Mouse (Mus musculus) gastrocnemius, adult 8-10 months (tissue): Measurements from ENCODE around the gene Mob3b. TPM values are rescaled to one million over a fixed set of nuclear protein-coding genes. Genes with fewer than 3 reads are reported as not detected.

ENCODE experiments used
- DNase-seq, 2 experiments: peaks; one replicate each; pipeline ENCODE4 v3.0.0; 2022; ENCODE audit warnings: low spot score in 2 of 2
- total RNA-seq, 4 experiments: library from RNA; stranded (reverse); gene quantifications; 2 replicates each; pipeline ENCODE4 v1.2.4; 2022

Mob3b gene
- 1 to 10 TPM in 1 of 4 experiments, under 1 TPM in 3; 0.19 to 1.5 (median 0.50) TPM for total RNA-seq

DNA sequence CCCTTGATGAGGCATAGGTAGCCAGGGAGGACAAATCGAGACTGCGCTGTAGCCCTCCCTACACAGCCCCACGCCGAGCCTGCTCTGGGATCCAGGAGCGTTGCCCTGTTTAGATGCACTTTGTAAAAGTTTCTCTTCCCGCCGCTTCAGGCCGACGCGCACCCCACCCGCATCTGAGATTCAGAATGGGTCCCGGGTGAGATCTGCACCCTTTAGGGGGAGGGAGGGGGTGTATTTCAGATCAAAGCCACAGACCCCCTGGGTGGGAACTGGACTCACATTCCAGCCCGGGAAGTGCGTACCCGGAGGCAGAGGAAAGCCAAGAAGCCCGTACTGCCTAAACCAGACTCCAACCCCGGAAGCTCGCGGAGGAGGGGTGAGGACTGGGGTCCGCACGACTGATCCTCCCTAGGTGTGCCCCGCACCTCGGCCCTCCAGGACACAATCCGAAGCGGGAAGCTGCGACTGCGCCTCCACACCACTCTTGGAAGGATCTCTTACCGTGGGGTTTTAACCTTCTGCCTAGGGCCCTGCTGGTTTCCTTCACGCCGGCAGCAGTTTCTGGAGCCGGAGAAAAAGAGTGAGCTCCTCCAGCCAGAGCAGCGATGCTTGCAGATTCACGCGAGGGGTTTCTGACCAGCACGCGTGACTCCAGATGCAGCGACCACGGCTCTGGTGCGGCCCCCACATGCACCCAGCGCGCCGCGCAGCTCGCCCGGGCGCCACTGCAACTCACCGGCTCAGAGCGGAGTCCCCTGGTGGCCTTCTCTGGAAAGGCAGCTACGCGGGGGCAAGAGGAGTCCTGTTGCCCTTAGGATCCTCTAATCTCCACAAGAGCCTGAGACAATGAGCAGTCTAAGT, at the start of gene Mob3b:
Gene Mob3b (minus strand): TSS at position 734 of the 861 bp plus-strand sequence.
- DNase-seq = peak; percentile 62 to 65

DNA sequence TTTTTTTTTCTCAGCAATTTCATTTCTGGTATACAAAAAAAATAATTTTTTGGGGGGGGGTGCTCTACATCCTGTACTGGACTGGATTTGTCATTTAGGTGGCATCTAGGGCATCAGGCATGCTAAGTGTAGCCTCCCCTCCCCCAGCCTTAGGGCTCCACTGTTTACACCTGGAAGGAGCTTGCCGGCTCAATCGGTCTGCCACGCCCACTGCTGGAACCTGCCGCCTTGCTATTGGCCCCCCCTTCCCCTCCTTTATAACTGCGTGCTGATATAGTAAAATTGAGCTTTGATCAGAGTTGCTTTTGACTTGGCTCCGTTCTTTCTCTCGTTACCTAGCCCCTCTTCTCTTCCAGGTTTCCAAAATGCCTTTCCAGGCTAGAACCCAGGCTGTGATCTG, 47.4 kb upstream of the Mob3b start:
- no peak for DNase-seq

DNA sequence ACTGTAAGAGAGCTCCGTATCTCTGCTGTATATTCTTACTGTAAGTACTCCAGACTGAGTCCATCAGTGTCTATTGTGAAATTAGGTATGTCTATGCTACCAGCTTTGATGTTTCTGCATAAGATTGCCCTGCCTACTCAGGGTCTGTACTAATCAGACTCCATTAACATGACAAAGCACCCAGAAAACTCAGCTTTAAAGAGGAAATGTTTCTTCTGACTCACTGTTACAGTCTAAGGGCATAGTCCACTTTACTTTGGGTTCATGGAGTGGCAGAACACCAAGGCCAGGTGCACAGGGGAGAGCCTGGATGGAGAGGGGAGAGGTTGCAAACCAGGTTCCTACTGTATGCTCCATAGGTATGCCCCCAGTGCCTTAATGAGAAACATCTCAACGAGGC, 46.4 kb upstream of the Mob3b start:
- DNase-seq = no peak

DNA sequence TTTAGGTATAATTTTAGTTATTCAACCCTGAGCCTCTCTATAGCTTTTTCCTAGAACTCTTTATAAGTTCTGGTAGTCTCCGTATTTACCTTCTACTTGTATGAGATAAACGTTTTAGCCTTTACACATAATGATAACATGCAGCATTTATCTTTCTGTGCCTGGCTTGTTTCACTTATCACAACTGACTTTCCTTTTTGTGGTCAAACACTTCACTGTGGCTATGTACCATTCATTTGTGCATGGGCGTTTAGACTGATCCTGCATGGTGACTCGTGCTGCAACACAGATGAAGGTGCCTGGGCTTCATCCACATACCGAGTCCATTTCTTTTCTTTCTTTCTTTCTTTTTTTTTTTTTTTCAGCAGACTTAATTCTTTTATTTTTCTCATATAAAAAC, 44.4 kb upstream of the Mob3b start:
- no peak for DNase-seq

DNA sequence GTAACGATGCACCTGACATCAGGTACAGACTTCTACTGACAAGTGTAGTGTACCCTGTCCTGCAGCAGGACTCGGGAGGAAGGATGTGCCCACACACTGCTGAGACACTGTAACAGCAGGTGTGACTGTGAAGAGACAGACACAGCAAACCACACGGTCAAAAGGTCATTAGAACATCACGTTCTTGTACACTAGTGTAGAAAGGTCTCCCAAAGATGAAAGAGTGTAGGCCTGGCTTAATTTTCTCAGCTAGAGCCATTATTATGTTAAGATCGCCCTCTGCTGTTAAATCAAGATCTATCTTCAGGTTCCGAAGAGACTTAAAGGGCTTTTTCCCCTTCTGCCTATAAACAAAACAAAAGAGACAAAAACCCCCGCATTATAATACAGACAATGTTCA, 35.4 kb upstream of the Mob3b start:
- no peak for DNase-seq

DNA sequence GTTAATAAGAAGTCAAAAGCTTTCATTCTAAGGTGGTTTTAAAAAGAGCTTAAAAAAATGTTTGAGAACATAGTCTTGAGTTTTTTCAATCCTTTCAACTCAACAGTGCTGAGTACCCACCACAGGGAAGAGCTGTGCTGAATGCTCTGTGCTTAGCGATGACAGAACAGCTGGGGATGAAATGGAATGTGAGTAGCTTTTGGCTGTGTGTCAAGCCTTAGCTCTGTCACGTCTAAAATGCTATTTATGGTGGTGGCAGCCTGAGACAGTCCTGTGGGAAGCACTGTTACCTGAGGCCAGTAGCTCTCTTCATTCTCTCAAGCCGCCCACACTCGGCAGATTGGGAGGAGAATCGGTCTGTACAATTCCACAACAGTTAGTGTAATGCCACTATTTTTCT, 32.5 kb upstream of the Mob3b start:
- no peak for DNase-seq

DNA sequence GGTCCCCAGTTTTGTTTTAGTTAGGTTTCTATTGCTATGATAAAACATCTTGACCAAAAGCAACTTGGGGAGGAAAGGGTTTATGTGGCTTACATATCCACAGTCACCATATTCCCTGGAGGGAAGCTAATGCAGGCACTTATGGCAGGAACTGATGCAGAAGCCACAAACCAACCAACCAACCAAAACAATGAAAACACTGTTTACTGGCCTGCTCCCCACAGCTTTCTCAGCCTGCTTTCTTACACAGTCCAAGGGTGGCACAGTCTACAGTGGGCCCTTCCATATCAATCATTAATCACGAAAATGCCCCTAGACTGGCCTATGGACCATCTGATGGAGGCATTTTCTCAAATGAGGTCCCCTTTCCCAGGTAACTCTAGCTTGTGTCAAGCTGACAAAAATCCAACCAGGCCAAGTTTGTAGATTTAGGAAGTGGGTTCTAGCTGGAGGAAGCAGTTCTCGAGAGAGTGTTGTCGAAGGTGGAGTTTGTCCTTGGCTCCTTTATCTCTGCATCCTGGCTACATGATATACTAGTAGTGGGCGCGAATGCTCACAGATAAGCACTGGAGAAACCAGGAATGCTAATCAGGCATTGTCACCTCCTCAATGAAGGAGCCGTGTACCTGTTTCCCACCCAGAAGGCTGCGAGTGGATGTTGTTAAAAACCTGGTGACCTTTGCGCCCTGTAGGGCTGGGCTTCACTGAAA, 30.5 kb upstream of the Mob3b start:
- no peak for DNase-seq

DNA sequence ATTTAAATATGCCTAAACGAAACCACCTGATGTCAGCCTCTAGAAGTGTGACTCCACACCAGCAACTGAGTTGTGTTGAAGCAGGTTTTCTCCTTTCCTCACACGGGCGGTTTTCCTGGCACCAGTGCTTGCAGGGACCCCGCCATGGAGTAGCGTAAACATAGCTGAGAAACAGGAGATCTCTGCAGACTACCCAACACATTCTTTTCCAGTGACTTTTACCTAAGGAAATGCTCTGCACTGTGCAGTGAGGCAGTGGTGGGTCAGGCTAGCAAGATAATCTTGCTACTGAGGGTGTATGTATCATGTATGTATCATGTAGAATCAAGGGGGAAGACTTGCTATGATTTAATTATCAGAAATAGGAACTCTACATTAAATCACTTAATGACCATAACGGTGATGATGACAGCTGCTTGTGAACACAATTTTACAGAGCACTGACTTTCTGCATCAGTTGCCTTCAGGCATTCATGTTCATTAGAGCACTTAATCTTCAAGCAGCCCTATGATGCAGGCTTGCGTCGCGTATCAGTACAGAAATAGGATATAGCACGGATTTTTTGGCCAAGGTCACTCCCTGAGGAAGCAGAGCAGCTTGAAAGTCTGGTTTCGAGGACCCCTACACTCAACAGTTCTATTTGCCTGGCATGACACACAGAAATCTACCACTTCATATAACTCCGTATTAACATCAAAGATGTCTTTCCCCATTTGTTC, 20.8 kb upstream of the Mob3b start:
- no peak for DNase-seq

DNA sequence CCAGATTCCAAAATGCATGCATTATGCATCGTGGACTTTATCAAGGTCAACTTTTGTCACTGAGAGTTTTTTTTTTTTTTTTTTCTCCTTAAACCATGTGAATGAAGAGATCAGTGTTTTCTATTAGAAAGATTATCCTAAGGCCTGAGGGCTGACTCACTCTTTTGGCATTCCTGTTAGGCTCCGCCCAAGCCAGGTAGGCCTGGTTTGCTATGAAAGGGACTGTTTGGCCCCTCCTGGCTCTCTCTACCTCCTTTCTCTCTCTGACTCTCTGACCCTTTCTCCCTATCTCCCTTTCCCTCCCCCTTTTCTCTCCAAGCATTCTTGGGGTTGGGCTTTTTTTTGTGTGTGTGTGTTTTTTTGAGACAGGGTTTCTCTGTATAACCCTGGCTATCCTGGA, 18.3 kb upstream of the Mob3b start:
- no peak for DNase-seq

DNA sequence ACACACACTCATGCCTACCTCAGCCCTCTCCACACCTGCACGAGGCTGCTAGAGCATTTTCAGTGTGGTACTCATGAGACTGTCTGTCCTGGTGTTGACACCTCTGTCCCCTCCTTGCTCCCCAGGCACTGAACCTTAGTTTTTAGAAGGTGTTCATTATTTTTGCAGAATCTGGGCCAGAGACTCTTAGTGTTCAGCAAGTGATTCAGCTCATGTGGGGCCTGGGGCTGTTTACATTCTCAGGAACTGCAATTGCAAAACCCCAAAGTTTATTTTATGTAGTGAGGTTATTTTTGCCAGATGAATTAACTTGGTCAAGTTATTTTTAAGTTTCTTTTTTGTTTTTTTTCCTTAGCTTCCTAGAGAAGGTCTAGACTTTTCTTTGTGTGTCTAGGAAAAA, 16.3 kb upstream of the Mob3b start:
- no peak for DNase-seq

DNA sequence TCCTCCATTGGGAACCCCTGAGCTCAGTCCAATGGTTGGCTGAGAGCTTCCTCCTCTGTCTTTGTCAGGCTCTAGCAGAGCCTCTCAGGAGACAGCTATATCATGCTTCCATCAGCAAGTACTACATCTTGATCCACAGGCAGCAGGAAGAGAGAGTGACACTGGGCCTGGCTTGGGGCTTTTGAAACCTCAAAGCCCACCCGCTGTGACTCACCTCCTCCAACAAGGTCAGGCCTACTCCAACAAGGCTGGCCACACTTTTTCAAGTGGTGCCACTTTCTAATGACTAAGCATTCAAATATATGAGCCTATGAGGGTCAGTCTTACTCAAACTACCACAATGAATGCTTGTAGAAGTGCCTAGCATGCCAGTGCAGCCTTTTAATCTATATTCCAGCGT, 15.2 kb upstream of the Mob3b start:
- DNase-seq = no peak

DNA sequence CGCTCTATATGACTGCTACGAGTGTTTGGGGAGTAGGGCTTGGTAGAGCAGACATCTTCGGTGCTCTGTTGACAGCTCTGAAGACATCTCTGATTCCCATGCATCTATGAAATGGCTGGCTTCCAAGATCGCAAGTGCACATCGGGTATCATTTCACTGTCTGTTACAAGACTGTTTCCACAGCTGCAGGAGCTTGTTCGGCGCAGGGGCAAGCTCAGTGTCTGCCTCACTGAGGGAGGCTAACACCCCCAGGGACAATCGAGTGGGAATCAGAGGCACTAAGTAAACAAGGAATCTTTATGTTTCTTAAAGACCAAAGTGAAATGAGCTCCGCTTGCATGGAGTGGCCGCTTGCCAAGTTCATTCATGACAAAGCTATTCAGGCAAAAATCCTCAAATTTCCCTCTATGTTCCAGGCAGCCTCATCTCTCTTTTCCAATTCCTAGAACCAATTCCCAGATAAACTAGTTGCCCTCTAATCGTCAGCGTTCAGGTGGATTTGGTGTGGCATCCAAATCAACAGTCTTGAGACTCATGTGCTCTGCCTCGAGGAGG, 12.4 kb upstream of the Mob3b start:
- DNase-seq = no peak

DNA sequence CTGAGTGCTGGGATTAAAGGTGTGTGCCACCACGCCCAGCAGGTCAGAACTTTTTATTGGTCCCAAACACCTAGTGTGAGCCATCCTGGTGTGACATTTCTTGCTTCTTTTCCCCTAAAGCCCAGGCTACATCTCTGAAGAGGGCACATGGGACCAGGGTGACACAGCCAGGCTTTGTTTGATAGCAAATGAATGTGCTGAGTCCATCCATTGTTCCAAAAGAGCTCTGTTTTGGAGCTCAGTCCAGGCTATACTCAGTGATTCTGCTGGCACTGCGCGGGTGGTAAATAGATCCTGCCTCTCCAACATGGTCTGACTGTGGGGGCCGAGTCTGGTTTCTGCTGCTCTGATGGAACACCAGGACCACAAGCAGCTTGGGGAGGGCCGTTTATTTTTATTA, 10.6 kb upstream of the Mob3b start:
- DNase-seq = no peak

DNA sequence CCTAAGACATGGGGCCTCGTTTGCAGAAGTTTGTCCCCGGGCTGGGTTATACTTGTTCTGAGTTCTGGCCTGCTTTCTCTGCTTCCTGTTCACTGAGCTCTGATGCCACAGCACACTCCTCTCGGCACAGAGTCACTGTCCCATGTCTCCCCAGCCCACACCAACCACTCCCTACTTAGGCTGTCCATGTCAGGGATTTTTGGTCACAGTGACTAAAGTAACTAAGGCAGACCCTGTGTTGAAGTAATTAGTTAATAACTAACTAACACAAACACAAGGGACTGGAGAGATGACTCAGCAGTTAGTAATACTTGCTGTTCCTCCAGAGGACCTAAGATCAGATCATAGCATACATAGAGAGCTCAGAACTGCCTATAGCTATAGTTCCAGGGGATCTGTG, 8.7 kb upstream of the Mob3b start:
- DNase-seq = no peak

DNA sequence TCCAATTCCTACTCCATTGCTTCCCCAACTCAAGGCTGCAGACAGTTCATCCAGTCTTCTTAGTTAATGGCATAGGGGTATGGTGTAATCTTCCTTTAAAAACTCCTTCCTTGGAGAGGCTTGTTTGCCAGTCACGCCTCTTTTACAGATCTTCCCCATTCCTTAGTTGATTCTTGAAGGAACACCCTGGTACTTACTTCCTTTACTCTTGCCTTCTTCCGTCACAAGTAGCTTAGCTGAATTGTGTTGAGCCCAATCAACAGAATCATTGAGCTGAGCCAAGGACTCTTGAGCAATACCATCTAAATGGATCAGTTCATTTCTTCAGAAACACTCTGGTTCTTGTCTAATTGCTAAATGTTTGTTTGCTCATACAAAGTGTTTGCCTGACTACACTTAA, 8.0 kb upstream of the Mob3b start:
- no peak for DNase-seq

DNA sequence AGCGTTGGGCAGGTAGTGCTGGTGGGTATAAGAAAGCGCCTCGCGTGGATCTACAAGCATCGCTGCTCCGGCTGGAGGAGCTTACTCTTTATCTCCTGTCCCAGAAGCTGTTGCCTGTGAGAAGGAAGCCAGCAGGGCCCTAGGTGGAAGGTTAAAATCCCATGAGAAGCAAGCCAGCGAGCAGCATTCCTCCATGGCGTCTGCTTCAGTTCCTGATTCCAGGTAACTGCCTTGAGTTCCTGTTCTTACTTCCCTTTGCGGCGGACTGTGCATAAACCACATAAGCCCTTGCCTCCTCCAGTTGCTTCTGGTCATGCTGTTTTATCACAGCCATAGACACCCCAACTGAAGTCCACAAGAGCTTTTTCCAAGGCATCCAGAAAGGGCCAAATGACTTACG, 531 bp upstream of the Mob3b start:
- no peak for DNase-seq

DNA sequence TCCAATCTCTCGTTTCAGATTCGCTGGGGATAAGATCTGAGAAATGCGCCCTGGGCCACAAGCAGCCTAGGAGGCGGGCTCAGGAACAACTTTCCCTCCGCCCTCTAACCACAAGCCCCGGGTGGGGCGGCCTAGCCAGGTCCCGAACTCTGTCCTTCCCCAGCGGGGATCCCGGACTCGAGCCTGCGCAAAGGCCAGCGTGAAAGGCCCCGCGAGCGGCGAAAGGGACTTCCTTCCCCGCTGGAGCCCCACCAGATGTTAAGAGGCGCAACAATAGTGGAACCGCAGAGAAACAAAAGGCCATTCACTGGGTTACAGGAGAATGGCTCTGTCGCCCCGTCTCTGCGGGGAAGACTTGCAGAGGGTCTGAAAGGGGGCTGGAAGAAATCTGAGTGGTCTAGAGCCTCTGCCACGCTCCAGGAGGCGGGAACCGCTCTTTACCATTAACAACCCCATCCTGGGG, 1.1 kb downstream of the Mob3b start:
- peak in 1 of 2 experiments; percentile 34 for DNase-seq

DNA sequence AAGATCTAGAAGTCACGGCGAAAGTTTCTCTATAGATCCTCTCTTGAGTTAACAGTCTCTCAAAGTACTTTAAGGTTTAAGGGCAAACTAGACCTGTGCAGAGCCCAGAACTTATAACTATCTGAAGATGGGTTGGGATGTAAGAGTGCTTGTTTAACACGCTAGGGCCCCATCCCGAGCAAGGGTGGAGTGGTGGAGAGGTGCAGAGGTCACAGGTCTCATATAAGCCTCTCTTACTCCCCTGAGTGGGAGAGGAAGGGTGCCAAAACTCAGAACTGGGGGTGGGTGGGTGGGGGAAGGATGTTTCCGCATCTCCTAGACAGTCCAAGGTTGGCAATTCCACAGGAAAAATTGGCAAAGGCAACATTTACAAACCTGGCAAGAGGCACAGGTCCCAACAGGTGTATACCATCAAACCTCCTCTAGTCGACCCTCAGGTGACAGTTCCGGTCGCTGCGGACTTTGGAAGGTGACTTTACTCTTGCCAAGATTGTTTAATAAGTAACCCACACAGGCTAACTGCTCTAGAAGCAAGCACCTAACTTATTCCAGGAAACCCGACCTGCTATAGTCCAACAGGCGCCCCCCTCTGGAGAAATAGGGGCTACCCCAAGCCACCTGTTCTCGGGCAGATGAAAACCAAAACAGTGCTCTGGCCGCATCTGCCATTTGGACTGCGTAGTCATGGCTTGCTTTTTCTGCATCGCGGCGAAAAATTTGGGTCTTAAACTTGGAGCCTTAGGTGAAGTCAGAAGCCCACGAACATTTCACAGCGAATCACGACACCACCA, 2.0 kb downstream of the Mob3b start:
- DNase-seq = no peak

DNA sequence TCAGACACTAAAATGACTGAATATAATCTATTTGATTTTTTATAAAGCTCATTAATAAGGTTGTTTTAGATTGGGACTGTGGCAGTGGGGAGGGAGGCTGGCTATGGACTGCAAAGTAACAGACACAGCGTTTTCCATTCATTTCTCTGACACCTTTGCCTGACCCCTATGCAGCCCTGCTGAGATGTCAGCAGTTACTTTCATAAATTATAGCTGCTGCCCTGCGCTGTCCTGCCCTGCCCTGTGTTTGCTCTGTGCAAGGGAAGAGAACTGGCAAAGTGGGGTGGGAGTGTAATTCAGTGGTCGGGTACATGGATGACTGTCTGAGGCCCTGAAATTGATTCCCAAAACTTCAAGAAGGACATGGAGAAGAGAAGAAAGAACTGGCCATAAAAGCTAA, 3.2 kb downstream of the Mob3b start:
- no peak for DNase-seq

DNA sequence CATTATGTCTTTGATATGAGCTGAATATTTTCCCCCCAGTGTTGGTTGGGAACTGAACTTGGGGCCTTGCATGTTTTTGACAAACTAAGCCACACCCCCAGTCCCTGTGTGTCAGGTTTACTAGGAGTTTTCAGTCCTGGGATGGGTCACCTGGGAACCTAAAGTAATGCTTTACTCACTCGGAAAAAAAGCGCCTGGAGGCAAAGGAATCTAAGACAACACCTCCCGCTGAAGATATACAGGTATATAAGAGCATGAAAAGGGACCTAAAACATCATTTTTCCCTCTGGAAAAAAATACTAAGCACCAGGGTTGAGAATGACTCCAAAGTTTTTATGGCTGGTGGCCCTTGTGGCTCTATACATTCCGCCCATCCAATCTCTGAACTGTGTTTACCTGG, 5.5 kb downstream of the Mob3b start, which contains the start of gene Ifnk:
Gene Ifnk (plus strand): TSS at position 301 of the 400 bp plus-strand sequence.
- DNase-seq = no peak

DNA sequence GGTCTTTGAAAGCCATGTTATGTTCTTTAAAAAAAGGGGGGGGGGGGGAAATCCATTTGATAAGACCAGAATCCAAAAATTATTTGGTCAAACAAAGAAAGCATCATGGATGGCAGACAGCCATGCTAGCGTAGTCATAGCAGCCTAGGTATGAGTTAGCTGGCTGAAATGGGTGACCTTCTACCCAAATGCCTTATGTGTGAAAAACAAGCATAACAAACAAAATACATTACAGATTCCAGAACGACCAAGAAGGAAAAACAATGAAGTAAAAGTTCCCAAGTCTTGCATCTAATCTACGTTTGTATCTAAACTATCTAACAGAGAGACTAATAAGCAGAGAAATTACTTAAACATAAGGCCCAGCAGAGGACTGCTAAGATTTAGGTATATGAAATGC, 6.6 kb downstream of the Mob3b start:
- no peak for DNase-seq
